Mouse (Mus musculus): Measurements from ENCODE around the gene Trio.

GRCm38 (mm10) chr15:27963506-27963905, 62.1 kb downstream of the Trio start:
- TF ChIP-seq TAL1 (IDR thresholded peaks at IDR 0.05; ENCODE audit: low read length) (no peak), GATA1 (IDR thresholded peaks at IDR 0.05; ENCODE audit: low read length) (no peak)
